Mouse (Mus musculus) cortical plate, adult 2 months (tissue): ENCODE measurements at regions not wholly inside any gene's neighbourhood (a gene's known extent, or its start where the extent isn't known, plus 50 kb on each side); places are given as distances from the start of the nearest gene placed in this dataset.

ENCODE experiments used
- CTCF ChIP-seq: fragments of 200-500 bp; IDR thresholded peaks from 2 replicates; pipeline ENCODE4 v1.5.1; 2011; ENCODE audit warnings: mild to moderate bottlenecking, control low read depth, low read length; ENCODE audit not compliant: insufficient read depth; ENCODE audit errors: extremely low read depth
- POLR2A ChIP-seq: fragments of 200-500 bp; IDR thresholded peaks from 2 replicates; pipeline ENCODE4 v1.6.1; 2011; ENCODE audit warnings: mild to moderate bottlenecking, low read length, control low read depth; ENCODE audit not compliant: insufficient read depth; ENCODE audit errors: extremely low read depth

DNA sequence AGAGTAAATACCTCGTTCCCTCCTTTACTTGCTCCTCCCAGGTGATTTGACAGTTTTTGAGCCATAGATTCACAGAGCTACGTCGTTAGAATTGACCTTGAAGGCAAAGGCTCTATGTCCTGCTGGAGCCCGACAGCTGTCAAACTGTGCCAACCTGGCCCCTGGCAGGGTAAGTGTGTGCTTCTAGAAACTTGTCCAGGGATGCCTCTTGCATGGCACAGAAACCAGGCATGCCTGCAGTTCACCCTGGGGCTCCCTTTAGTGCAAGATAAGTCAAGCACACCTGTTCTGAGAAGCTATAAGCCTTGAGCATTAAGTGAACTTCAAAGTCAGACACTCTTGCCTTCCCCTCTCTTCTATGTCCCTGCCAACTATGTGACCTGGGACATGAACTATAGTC, 64.1 kb upstream of the Rpl10-ps3 start:
- TF ChIP-seq POLR2A = no peak
- TF ChIP-seq CTCF = no peak
